Mouse (Mus musculus): ENCODE data around the gene Atp5k.

The Atp5k gene

GRCm38 (mm10) chr5:108433804-108434587, at the start of gene Atp5k:
Gene Atp5k, minus strand, starts transcription at chr5:108434448.
- DNase-seq (ENCODE audit: low read depth, low spot score): peak; percentile 93

GRCm38 (mm10) chr5:108483006-108483405, 48.8 kb upstream of the Atp5k start:
- DNase-seq (ENCODE audit: low read depth, low spot score): no peak

- no peak for DNase-seq (ENCODE audit: low read depth, low spot score)
Observed at GRCm38 (mm10) chr5:108475977-108476376, 41.7 kb upstream of the Atp5k start.

GRCm38 (mm10) chr5:108473737-108474136, 39.5 kb upstream of the Atp5k start:
- no peak for DNase-seq (ENCODE audit: low read depth, low spot score)

- no peak for DNase-seq (ENCODE audit: low read depth, low spot score)
Observed at GRCm38 (mm10) chr5:108469617-108470016, 35.4 kb upstream of the Atp5k start.

GRCm38 (mm10) chr5:108466647-108467046, 32.4 kb upstream of the Atp5k start:
- no peak for DNase-seq (ENCODE audit: low read depth, low spot score)

- DNase-seq (ENCODE audit: low read depth, low spot score): no peak
Observed at GRCm38 (mm10) chr5:108465131-108465891, 31.1 kb upstream of the Atp5k start.

- DNase-seq (ENCODE audit: low read depth, low spot score): no peak
Observed at GRCm38 (mm10) chr5:108462446-108462845, 28.2 kb upstream of the Atp5k start.

- DNase-seq (ENCODE audit: low read depth, low spot score): peak; percentile 95
Observed at GRCm38 (mm10) chr5:108461082-108462065, 27.1 kb upstream of the Atp5k start, which contains the start of gene Pcgf3. Gene Pcgf3, plus strand, starts transcription at chr5:108461232.

GRCm38 (mm10) chr5:108460461-108460860, 26.2 kb upstream of the Atp5k start:
- no peak for DNase-seq (ENCODE audit: low read depth, low spot score)

- DNase-seq (ENCODE audit: low read depth, low spot score): no peak
Observed at GRCm38 (mm10) chr5:108458706-108459105, 24.5 kb upstream of the Atp5k start.

GRCm38 (mm10) chr5:108454094-108454493, 19.8 kb upstream of the Atp5k start:
- DNase-seq (ENCODE audit: low read depth, low spot score): no peak

GRCm38 (mm10) chr5:108452422-108452821, 18.2 kb upstream of the Atp5k start:
- no peak for DNase-seq (ENCODE audit: low read depth, low spot score)

- DNase-seq (ENCODE audit: low read depth, low spot score): no peak
Observed at GRCm38 (mm10) chr5:108451611-108452010, 17.4 kb upstream of the Atp5k start.

GRCm38 (mm10) chr5:108450837-108451540, 16.7 kb upstream of the Atp5k start:
- DNase-seq (ENCODE audit: low read depth, low spot score): no peak

- peak; percentile 45 for DNase-seq (ENCODE audit: low read depth, low spot score)
Observed at GRCm38 (mm10) chr5:108448785-108449668, 14.8 kb upstream of the Atp5k start, which contains the start of gene Mfsd7a. Gene Mfsd7a, minus strand, starts transcription at chr5:108448891.

GRCm38 (mm10) chr5:108447857-108448256, 13.6 kb upstream of the Atp5k start:
- DNase-seq (ENCODE audit: low read depth, low spot score): no peak

- no peak for DNase-seq (ENCODE audit: low read depth, low spot score)
Observed at GRCm38 (mm10) chr5:108446973-108447372, 12.7 kb upstream of the Atp5k start.

GRCm38 (mm10) chr5:108436101-108436500, 1.9 kb upstream of the Atp5k start:
- peak; percentile 90 for DNase-seq (ENCODE audit: low read depth, low spot score)

GRCm38 (mm10) chr5:108431196-108431595, 3.1 kb downstream of the Atp5k start:
- DNase-seq (ENCODE audit: low read depth, low spot score): no peak
